Mouse (Mus musculus): ENCODE measurements around the gene 4932438H23Rik. TPM values are rescaled to one million over a fixed set of nuclear protein-coding genes. Genes with fewer than 3 reads are reported as not detected.

The 4932438H23Rik gene
- polyA plus RNA-seq, 1 experiment: 38.8 TPM

DNA sequence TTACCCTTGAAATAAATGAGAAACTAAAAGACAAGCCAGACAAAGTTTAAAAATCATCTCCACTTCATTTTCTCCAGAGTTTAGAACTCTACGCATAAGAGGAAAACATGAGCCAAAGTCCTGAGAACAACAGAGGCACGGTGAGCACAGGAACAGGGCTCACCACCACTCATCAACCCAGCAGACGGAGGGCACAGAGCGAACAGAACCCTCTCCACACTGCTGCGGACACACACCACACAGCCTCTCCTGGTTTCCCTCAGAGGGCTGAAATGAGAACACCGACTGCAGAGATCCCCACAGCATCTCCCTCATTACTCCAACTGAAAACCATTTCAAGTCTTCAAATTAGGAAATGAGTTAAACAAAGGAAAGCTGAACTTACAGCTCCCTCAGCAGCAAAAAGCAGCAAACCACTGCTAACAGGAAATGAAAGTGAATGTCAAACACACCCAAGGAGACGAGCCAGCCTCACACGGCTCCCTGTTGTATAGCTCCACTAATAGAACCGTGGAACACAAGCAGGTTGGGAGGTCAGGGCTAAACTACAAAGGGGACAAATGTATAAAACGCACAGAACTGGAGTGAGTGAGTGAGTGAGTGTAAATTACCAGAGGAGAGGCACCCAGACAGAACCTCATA is 74.0 kb downstream of the 4932438H23Rik start:
- no peaks in the 10 kb centered on the region for H3K27me3 ChIP-seq (ENCODE audit: control insufficient read depth, insufficient read depth, low read length)
- TF ChIP-seq CTCF (IDR thresholded peaks at IDR 0.05; ENCODE audit: control insufficient read depth, insufficient read depth, insufficient replicate concordance, low read depth, low read length): no peak
- TF ChIP-seq POLR2A (IDR thresholded peaks at IDR 0.05; ENCODE audit: control insufficient read depth, low read depth, low read length): no peak
- H3K36me3 ChIP-seq (ENCODE audit: control insufficient read depth, insufficient read depth, low read length): no peaks in the 10 kb centered on the region; the same call in none of the 2 replicates
- H3K4me1 ChIP-seq (ENCODE audit: control insufficient read depth, insufficient read depth, low read length): no peaks in the 10 kb centered on the region
- H3K27ac ChIP-seq (ENCODE audit: control insufficient read depth, insufficient read depth, low read depth, low read length): no peak overlapping the region
- no peak overlapping the region for H3K4me3 ChIP-seq (ENCODE audit: control insufficient read depth, low read depth, low read length)

DNA sequence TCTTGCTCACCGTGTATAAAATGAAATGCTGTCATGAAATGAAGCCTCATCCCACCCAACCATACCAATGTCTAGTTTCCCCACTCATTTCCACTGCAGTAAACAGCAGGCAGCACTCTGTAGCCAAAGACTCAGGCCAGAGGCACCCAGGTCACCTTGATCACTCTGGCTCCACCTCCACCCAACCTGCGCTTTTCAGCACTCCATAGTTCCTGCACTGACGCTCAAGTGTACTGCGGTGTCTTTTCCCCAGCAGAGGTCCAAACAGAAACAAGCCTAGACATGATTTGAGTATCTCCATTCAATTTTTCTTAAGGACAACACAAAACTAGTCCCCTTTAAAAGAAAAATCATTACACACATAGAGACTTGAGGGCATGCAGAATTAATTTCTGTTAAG is 75.4 kb downstream of the 4932438H23Rik start:
- no peaks in the 10 kb centered on the region for H3K4me1 ChIP-seq (ENCODE audit: control insufficient read depth, insufficient read depth, low read length)
- TF ChIP-seq POLR2A (IDR thresholded peaks at IDR 0.05; ENCODE audit: control insufficient read depth, low read depth, low read length) (no peak), CTCF (IDR thresholded peaks at IDR 0.05; ENCODE audit: control insufficient read depth, insufficient read depth, insufficient replicate concordance, low read depth, low read length) (no peak)
- no peaks in the 10 kb centered on the region for H3K27me3 ChIP-seq (ENCODE audit: control insufficient read depth, insufficient read depth, low read length)
- no peak overlapping the region for H3K27ac ChIP-seq (ENCODE audit: control insufficient read depth, insufficient read depth, low read depth, low read length)
- no peak overlapping the region for H3K4me3 ChIP-seq (ENCODE audit: control insufficient read depth, low read depth, low read length)
- no peaks in the 10 kb centered on the region; the same call in 1 of the 2 replicates for H3K36me3 ChIP-seq (ENCODE audit: control insufficient read depth, insufficient read depth, low read length)

DNA sequence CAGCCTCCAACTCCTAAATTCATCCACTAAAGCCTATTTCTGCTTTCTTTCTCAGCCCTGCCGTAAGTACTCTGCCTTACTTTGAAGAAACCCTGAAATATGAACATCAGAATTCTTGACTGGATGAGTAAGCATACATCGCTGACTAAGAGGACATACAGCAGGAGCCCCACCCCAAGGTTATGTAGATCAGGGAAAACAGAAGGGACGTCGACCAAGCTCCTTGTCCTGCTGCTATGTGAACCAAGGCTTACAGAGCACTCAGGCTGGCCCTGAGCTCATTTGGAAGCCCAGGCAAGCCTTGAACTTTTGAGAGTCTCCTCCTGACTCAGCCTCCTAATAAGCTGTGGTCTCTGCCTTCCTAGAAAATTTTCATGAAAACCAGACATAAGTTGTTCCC is 79.2 kb downstream of the 4932438H23Rik start:
- Histone ChIP-seq H3K4me1 (ENCODE audit: control insufficient read depth, insufficient read depth, low read length) (no peaks in the 10 kb centered on the region), H3K27me3 (ENCODE audit: control insufficient read depth, insufficient read depth, low read length) (no peaks in the 10 kb centered on the region), H3K27ac (ENCODE audit: control insufficient read depth, insufficient read depth, low read depth, low read length) (no peak overlapping the region), H3K36me3 (ENCODE audit: control insufficient read depth, insufficient read depth, low read length) (no peaks in the 10 kb centered on the region; the same call in 1 of the 2 replicates), H3K4me3 (ENCODE audit: control insufficient read depth, low read depth, low read length) (no peak overlapping the region)
- TF ChIP-seq CTCF (IDR thresholded peaks at IDR 0.05; ENCODE audit: control insufficient read depth, insufficient read depth, insufficient replicate concordance, low read depth, low read length) (no peak), POLR2A (IDR thresholded peaks at IDR 0.05; ENCODE audit: control insufficient read depth, low read depth, low read length) (no peak)

DNA sequence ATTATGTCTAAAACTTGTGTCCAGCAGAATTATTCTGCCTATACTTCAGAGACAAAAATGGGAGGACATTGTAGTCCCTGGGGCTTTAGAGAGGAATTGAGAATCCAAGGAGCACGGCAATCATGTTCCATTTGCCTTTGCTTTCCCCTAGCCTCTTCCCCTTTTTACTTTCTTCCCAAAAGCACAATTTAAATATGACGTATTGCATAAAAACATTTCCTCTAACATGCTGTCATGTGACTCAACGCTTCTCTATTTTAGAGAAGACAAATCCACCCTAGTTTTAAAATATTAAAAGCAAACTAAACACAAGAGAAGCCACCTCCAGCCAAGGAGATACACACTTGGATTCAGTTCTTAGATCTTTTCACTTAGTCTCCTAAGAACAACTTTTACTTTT is 83.1 kb downstream of the 4932438H23Rik start:
- Histone ChIP-seq H3K4me3 (ENCODE audit: control insufficient read depth, low read depth, low read length) (peak overlapping the region; percentile 91), H3K27me3 (ENCODE audit: control insufficient read depth, insufficient read depth, low read length) (no peaks in the 10 kb centered on the region), H3K27ac (ENCODE audit: control insufficient read depth, insufficient read depth, low read depth, low read length) (peak overlapping the region; percentile 92), H3K4me1 (ENCODE audit: control insufficient read depth, insufficient read depth, low read length) (peaks cover 4% of the 10 kb centered on the region; the same call in 1 of the 2 replicates), H3K36me3 (ENCODE audit: control insufficient read depth, insufficient read depth, low read length) (no peaks in the 10 kb centered on the region)
- TF ChIP-seq POLR2A (IDR thresholded peaks at IDR 0.05; ENCODE audit: control insufficient read depth, low read depth, low read length) (no peak), CTCF (IDR thresholded peaks at IDR 0.05; ENCODE audit: control insufficient read depth, insufficient read depth, insufficient replicate concordance, low read depth, low read length) (no peak)

DNA sequence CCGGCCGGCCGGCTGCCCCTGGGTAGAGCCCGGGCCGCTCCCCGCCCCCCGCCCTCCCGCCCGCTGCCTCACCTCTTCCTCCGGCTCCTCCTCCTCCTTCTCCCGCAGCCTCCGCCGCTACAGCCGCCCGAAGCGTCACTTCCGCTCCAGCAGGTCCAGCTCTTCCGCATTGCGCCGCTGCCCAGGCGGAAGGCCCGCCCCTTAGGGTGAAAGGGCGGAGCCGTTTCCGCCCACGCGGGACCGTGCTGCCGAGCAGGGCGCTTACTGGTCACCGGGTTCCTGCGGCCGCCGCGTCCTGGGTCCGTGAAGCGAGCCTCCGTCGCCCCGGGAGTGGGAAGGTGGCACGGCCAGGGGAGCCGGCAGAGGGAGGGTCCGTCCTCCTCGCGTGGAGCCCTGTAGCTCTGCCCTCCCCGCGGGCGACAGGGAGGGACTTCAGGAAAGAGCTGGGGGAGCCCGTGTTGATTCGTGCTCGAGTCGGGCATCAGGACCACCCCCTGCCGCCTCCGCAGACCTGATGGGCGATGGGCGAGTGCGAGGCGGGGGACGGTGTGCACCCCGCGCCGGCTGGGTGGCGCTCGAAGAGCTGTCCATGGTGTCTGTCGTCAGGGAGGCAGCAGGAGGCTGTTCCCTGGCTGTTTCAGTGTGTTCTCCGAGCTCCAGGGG is 83.8 kb downstream of the 4932438H23Rik start, which contains the start of gene Synj1:
Gene Synj1, minus strand, starts transcription at position 288 of the 663 bp plus-strand sequence.
- Histone ChIP-seq H3K4me3 (ENCODE audit: control insufficient read depth, low read depth, low read length) (peak within 1 kb of the TSS; percentile 91), H3K36me3 (ENCODE audit: control insufficient read depth, insufficient read depth, low read length) (no peaks in the 10 kb centered on the region), H3K4me1 (ENCODE audit: control insufficient read depth, insufficient read depth, low read length) (peaks cover 4% of the 10 kb centered on the region; the same call in 1 of the 2 replicates), H3K27me3 (ENCODE audit: control insufficient read depth, insufficient read depth, low read length) (no peaks in the 10 kb centered on the region), H3K27ac (ENCODE audit: control insufficient read depth, insufficient read depth, low read depth, low read length) (peak within 1 kb of the TSS; percentile 92)
- TF ChIP-seq POLR2A (IDR thresholded peaks at IDR 0.05; ENCODE audit: control insufficient read depth, low read depth, low read length): peak; percentile 96
- TF ChIP-seq CTCF (IDR thresholded peaks at IDR 0.05; ENCODE audit: control insufficient read depth, insufficient read depth, insufficient replicate concordance, low read depth, low read length): no peak

DNA sequence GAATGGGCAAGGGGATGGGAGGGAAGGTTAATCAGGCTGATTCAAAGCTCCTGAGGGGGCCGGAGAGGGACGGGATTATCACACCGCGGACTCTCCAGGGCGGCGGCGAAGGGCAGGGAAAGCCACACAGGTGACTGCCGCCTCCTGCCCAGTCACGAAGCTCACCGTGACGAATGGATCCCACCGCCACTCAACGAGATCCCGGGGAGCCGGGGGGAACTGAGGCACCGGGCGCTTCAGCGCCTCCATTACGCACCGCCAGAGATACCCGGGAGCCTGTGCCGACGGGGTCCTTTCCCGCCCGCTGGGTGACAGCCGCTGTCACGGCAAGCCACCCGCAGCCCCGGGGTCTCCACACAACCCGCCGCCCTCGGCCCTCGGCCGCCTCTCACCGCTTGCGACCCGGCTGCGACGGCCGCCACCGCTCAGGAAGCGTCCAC is 84.3 kb downstream of the 4932438H23Rik start:
- H3K4me3 ChIP-seq (ENCODE audit: control insufficient read depth, low read depth, low read length): peak overlapping the region; percentile 91
- H3K27ac ChIP-seq (ENCODE audit: control insufficient read depth, insufficient read depth, low read depth, low read length): peak overlapping the region; percentile 65
- no peak for TF ChIP-seq POLR2A (IDR thresholded peaks at IDR 0.05; ENCODE audit: control insufficient read depth, low read depth, low read length)
- no peak for TF ChIP-seq CTCF (IDR thresholded peaks at IDR 0.05; ENCODE audit: control insufficient read depth, insufficient read depth, insufficient replicate concordance, low read depth, low read length)
- no peaks in the 10 kb centered on the region for H3K36me3 ChIP-seq (ENCODE audit: control insufficient read depth, insufficient read depth, low read length)
- peaks cover 4% of the 10 kb centered on the region; the same call in 1 of the 2 replicates for H3K4me1 ChIP-seq (ENCODE audit: control insufficient read depth, insufficient read depth, low read length)
- H3K27me3 ChIP-seq (ENCODE audit: control insufficient read depth, insufficient read depth, low read length): no peaks in the 10 kb centered on the region

DNA sequence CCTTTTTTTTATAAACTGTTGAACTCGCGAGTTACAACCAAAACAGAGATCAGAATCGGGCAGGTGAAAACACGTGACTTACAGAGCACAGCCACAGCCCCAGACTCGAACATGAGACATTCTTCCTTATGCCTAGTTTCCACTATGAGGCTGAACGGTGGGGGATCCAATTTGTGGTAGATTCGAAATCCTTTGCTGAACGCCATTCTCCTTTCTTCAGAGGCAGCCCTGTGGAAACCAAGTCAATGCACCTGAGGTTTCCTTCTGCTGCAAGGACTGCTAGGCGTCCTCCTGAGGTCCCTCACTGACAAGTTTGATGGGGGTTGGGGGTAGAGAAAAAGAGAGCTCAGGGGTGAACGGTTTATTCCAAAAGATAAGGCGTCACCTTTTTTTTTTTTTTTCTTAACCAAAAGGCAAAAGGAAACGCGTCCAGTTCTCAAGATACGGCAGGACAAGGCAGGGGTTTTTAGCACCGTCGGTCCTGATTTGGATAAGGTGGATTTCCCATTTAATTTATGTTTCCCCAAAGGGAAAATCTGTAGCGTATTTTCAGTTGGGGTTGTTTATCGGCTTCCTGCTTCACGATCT is 84.9 kb downstream of the 4932438H23Rik start:
- H3K4me1 ChIP-seq (ENCODE audit: control insufficient read depth, insufficient read depth, low read length): peaks cover 4% of the 10 kb centered on the region; the same call in 1 of the 2 replicates
- H3K4me3 ChIP-seq (ENCODE audit: control insufficient read depth, low read depth, low read length): peak overlapping the region; percentile 91
- no peak overlapping the region for H3K27ac ChIP-seq (ENCODE audit: control insufficient read depth, insufficient read depth, low read depth, low read length)
- no peaks in the 10 kb centered on the region for H3K27me3 ChIP-seq (ENCODE audit: control insufficient read depth, insufficient read depth, low read length)
- H3K36me3 ChIP-seq (ENCODE audit: control insufficient read depth, insufficient read depth, low read length): no peaks in the 10 kb centered on the region
- TF ChIP-seq CTCF (IDR thresholded peaks at IDR 0.05; ENCODE audit: control insufficient read depth, insufficient read depth, insufficient replicate concordance, low read depth, low read length) (no peak), POLR2A (IDR thresholded peaks at IDR 0.05; ENCODE audit: control insufficient read depth, low read depth, low read length) (no peak)

Measured in testis, adult 2 months (tissue).